Mouse (Mus musculus) CH12.LX (cell line): ENCODE data around the gene Gp6. TPM values are rescaled to one million over a fixed set of nuclear protein-coding genes. Genes with fewer than 3 reads are reported as not detected.

Experiments used
- polyA plus RNA-seq: library from polyadenylated mRNA; unstranded; fragments of >175 nt; gene quantifications from 2 replicates; pipeline ENCODE4 v1.2.1, GENCODE M21; 2012; ENCODE audit warnings: low read depth; ENCODE audit not compliant: insufficient read length
- total RNA-seq, 2 experiments: library from RNA; depleted of rRNA; stranded (reverse); fragments of 300-350 nt in 1 of 2; fragments of >200 nt in 1 of 2; gene quantifications; 2 replicates each; pipeline ENCODE4 v1.2.3; 2012 to 2014

The Gp6 gene
- total and polyA plus RNA-seq, 3 experiments = 0.55 to 2.0 (median 0.60) TPM

Other genes starting within 250 kb of the Gp6 start
- gene Leng9, start 247.4 kb downstream of the Gp6 start, total RNA-seq (2012; rRNA removed) = 1.2 and 1.8 TPM in 2 replicates
- gene Leng9, start 247.4 kb downstream of the Gp6 start, total RNA-seq (2014; rRNA removed) = 0.70 and 1.2 TPM in 2 replicates
- 1.1 and 1.3 TPM in 2 replicates for gene Leng9, start 247.4 kb downstream of the Gp6 start, polyA plus RNA-seq
- 3.1 and 4.2 TPM in 2 replicates for gene Cdc42ep5, start 232.9 kb downstream of the Gp6 start, total RNA-seq (2012; rRNA removed)
- 2.0 and 2.1 TPM in 2 replicates for gene Cdc42ep5, start 232.9 kb downstream of the Gp6 start, total RNA-seq (2014; rRNA removed)
- gene Cdc42ep5, start 232.9 kb downstream of the Gp6 start, polyA plus RNA-seq = 1.4 and 1.5 TPM in 2 replicates
- gene Lilra5, start 160.0 kb downstream of the Gp6 start, total RNA-seq (2012; rRNA removed) = not detected in 2 replicates
- gene Lilra5, start 160.0 kb downstream of the Gp6 start, total RNA-seq (2014; rRNA removed) = not detected in 2 replicates
- gene Lilra5, start 160.0 kb downstream of the Gp6 start, polyA plus RNA-seq = not detected in 2 replicates
- not detected in 2 replicates for gene Ncr1, start 60.0 kb downstream of the Gp6 start, total RNA-seq (2012; rRNA removed)
- gene Ncr1, start 60.0 kb downstream of the Gp6 start, total RNA-seq (2014; rRNA removed) = not detected in 2 replicates
- gene Ncr1, start 60.0 kb downstream of the Gp6 start, polyA plus RNA-seq = not detected in 2 replicates
- gene Rdh13, start 47.9 kb upstream of the Gp6 start, total RNA-seq (2012; rRNA removed) = 17.6 and 22.8 TPM in 2 replicates
- gene Rdh13, start 47.9 kb upstream of the Gp6 start, total RNA-seq (2014; rRNA removed) = 18.1 and 20.9 TPM in 2 replicates
- gene Rdh13, start 47.9 kb upstream of the Gp6 start, polyA plus RNA-seq = 12.3 and 16.4 TPM in 2 replicates
- 5.8 and 6.0 TPM in 2 replicates for gene Eps8l1, start 62.9 kb upstream of the Gp6 start, total RNA-seq (2012; rRNA removed)
- gene Eps8l1, start 62.9 kb upstream of the Gp6 start, total RNA-seq (2014; rRNA removed) = 4.2 and 5.4 TPM in 2 replicates
- gene Eps8l1, start 62.9 kb upstream of the Gp6 start, polyA plus RNA-seq = 8.4 and 11.3 TPM in 2 replicates
- gene Ppp1r12c, start 103.9 kb upstream of the Gp6 start, total RNA-seq (2012; rRNA removed) = 55.8 and 60.5 TPM in 2 replicates
- 71.0 and 78.1 TPM in 2 replicates for gene Ppp1r12c, start 103.9 kb upstream of the Gp6 start, total RNA-seq (2014; rRNA removed)
- gene Ppp1r12c, start 103.9 kb upstream of the Gp6 start, polyA plus RNA-seq = 103 and 112 TPM in 2 replicates
- 0.25 and 0.30 TPM in 2 replicates for gene Tnnt1, start 118.6 kb upstream of the Gp6 start, total RNA-seq (2012; rRNA removed)
- 0.53 TPM in 1 of 2 replicates, not detected in the other for gene Tnnt1, start 118.6 kb upstream of the Gp6 start, total RNA-seq (2014; rRNA removed)
- 0.36 and 0.76 TPM in 2 replicates for gene Tnnt1, start 118.6 kb upstream of the Gp6 start, polyA plus RNA-seq
- gene Tnni3, start 126.5 kb upstream of the Gp6 start, total RNA-seq (2012; rRNA removed) = 0.51 and 0.59 TPM in 2 replicates
- 0.64 TPM in 1 of 2 replicates, not detected in the other for gene Tnni3, start 126.5 kb upstream of the Gp6 start, total RNA-seq (2014; rRNA removed)
- 1.6 and 2.0 TPM in 2 replicates for gene Tnni3, start 126.5 kb upstream of the Gp6 start, polyA plus RNA-seq
- gene Dnaaf3, start 134.7 kb upstream of the Gp6 start, total RNA-seq (2012; rRNA removed) = 0.46 and 0.59 TPM in 2 replicates
- gene Dnaaf3, start 134.7 kb upstream of the Gp6 start, total RNA-seq (2014; rRNA removed) = 0.16 TPM in 1 of 2 replicates, not detected in the other
- 0.83 and 1.1 TPM in 2 replicates for gene Dnaaf3, start 134.7 kb upstream of the Gp6 start, polyA plus RNA-seq
- gene Syt5, start 149.8 kb upstream of the Gp6 start, total RNA-seq (2012; rRNA removed) = 0.34 and 0.68 TPM in 2 replicates
- 0.20 and 0.30 TPM in 2 replicates for gene Syt5, start 149.8 kb upstream of the Gp6 start, total RNA-seq (2014; rRNA removed)
- 0.30 and 0.46 TPM in 2 replicates for gene Syt5, start 149.8 kb upstream of the Gp6 start, polyA plus RNA-seq
- not detected in 2 replicates for gene Ptprh, start 206.3 kb upstream of the Gp6 start, total RNA-seq (2012; rRNA removed)
- gene Ptprh, start 206.3 kb upstream of the Gp6 start, total RNA-seq (2014; rRNA removed) = not detected in 2 replicates
- gene Ptprh, start 206.3 kb upstream of the Gp6 start, polyA plus RNA-seq = not detected in 2 replicates
- gene Tmem86b, start 233.7 kb upstream of the Gp6 start, total RNA-seq (2012; rRNA removed) = 5.9 and 7.2 TPM in 2 replicates
- gene Tmem86b, start 233.7 kb upstream of the Gp6 start, total RNA-seq (2014; rRNA removed) = 4.3 TPM in 2 replicates
- gene Tmem86b, start 233.7 kb upstream of the Gp6 start, polyA plus RNA-seq = 9.1 and 10.6 TPM in 2 replicates